ENCODE assay signal across 35 mouse cellular contexts in genomic region chr5:88684226-88684625, GRCm38 (mm10).
"Had no signal": no experiment of that assay in that cellular context is flagged by ENCODE, and none has a peak within 500 bp of the region (broad histone marks: within the 10 kb centered on the region; RNA-seq: fewer than 3 reads in every experiment).

No protein-coding gene starts in this region.

- H3K4me1 ChIP-seq: hindbrain, embryonic 12.5 days; hindbrain, embryonic 13.5 days; hindbrain, embryonic 15.5 days; intestine, embryonic 15.5 days; kidney, embryonic 15.5 days had no signal

- H3K4me2 ChIP-seq: heart, embryonic 11.5 days; heart, embryonic 12.5 days; heart, embryonic 13.5 days; heart, embryonic 15.5 days; hindbrain, embryonic 12.5 days; hindbrain, embryonic 13.5 days; hindbrain, embryonic 14.5 days; hindbrain, embryonic 15.5 days; intestine, embryonic 15.5 days; kidney, embryonic 15.5 days had no signal

- H3K9me3 ChIP-seq: heart, embryonic 10.5 days; heart, embryonic 12.5 days; heart, embryonic 13.5 days; heart, embryonic 15.5 days; hindbrain, embryonic 10.5 days; hindbrain, embryonic 12.5 days; hindbrain, embryonic 13.5 days; hindbrain, embryonic 15.5 days; intestine, embryonic 15.5 days; kidney, embryonic 15.5 days had no signal

- H3K27ac ChIP-seq: heart, embryonic 10.5 days; heart, embryonic 13.5 days; heart, embryonic 15.5 days; hindbrain, embryonic 10.5 days; hindbrain, embryonic 12.5 days; hindbrain, embryonic 13.5 days; hindbrain, embryonic 14.5 days; hindbrain, embryonic 15.5 days; hindbrain, postnatal 0 days; intestine, embryonic 15.5 days; kidney, embryonic 15.5 days; kidney, postnatal 0 days; layer of hippocampus, adult 2 months had no signal

- DNase-seq: heart, postnatal 10 days; heart, postnatal 14 days; heart, postnatal 36 days; heart, postnatal 4 days; kidney, adult 11 months; kidney, adult 18-20 months; kidney, adult 2 months; kidney, adult 8-10 months; kidney, adult 9 months; kidney, postnatal 10 days; kidney, postnatal 14 days; kidney, postnatal 25 days; kidney, postnatal 36 days; kidney, postnatal 4 days; layer of hippocampus, adult 9-11 months; layer of hippocampus, postnatal 36 days had no signal

- H3K4me3 ChIP-seq: heart, embryonic 10.5 days; heart, embryonic 12.5 days; heart, embryonic 13.5 days; heart, embryonic 15.5 days; hindbrain, embryonic 10.5 days; hindbrain, embryonic 12.5 days; hindbrain, embryonic 13.5 days; hindbrain, embryonic 15.5 days; intestine, embryonic 15.5 days; kidney, embryonic 15.5 days; layer of hippocampus, adult 2 months had no signal

- H3K27me3 ChIP-seq: heart, embryonic 12.5 days; heart, embryonic 15.5 days; hindbrain, embryonic 12.5 days; hindbrain, embryonic 13.5 days; hindbrain, embryonic 15.5 days; intestine, embryonic 15.5 days had no signal

- ATAC-seq: hindbrain, embryonic 16.5 days; hindbrain, postnatal 0 days; inflammation-experienced regulatory T-cells, adult 6 months; intestine, embryonic 15.5 days; intestine, embryonic 16.5 days; intestine, postnatal 0 days had no signal

- H3K36me3 ChIP-seq: heart, embryonic 10.5 days; heart, embryonic 12.5 days; heart, embryonic 13.5 days; heart, embryonic 15.5 days; hindbrain, embryonic 10.5 days; hindbrain, embryonic 12.5 days; hindbrain, embryonic 13.5 days; hindbrain, embryonic 15.5 days; intestine, embryonic 15.5 days; kidney, embryonic 15.5 days had no signal

- H3K9ac ChIP-seq: heart, embryonic 12.5 days; heart, embryonic 13.5 days; heart, embryonic 15.5 days; hindbrain, embryonic 12.5 days; hindbrain, embryonic 13.5 days; hindbrain, embryonic 14.5 days; hindbrain, embryonic 15.5 days; intestine, embryonic 15.5 days; kidney, embryonic 15.5 days had no signal
